Mouse (Mus musculus): Measurements from ENCODE around the gene Ccdc181.

DNA sequence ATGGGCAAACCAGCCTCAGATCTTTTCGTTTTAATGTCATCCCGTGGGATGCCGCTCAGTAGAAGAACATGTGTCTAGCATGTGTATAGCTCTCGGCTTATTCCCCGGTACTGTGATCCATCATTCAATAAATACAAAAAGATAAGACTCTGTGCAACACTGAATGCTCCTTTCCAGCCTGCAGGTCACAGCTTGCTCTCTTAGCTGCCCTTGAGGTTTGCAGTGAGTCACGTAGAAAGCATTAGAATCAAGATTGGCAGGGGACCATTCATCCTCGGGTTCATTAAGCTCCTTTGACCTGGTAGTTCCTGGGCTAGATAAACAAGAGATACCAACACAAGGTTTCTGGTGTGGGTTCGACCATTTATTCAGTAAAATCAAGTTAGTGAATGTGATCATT, 32.6 kb upstream of the Ccdc181 start:
- TF ChIP-seq CTCF (conservative IDR thresholded peaks at IDR 0.05 in 1 of 2, IDR thresholded peaks at IDR 0.05 in 1 of 2; ENCODE audit: low read depth in 2 of 2, low read length in 2 of 2) (no peak), ZNF384 (IDR thresholded peaks at IDR 0.05; ENCODE audit: low read depth, low read length) (no peak), USF2 (conservative IDR thresholded peaks at IDR 0.05; ENCODE audit: low read depth, low read length) (no peak), NRF1 (IDR thresholded peaks at IDR 0.05; ENCODE audit: low read depth, low read length) (no peak), POLR2A (IDR thresholded peaks at IDR 0.05; ENCODE audit: low read depth, low read length) (no peak), IRF4 (IDR thresholded peaks at IDR 0.05; ENCODE audit: low read depth, low read length) (no peak), EP300 (IDR thresholded peaks at IDR 0.05; ENCODE audit: low read length) (no peak), TCF12 (IDR thresholded peaks at IDR 0.05; ENCODE audit: low read depth, low read length) (no peak), ZKSCAN1 (IDR thresholded peaks at IDR 0.05; ENCODE audit: borderline replicate concordance, low read depth, low read length) (no peak)

Measured in CH12.LX (cell line).